Mouse (Mus musculus) heart, postnatal 0 days (tissue): ENCODE measurements at regions not wholly inside any gene's neighbourhood (a gene's known extent, or its start where the extent isn't known, plus 50 kb on each side); places are given as distances from the start of the nearest gene placed in this dataset.
A peak's percentile ranks its signal among the peaks of the same experiment; 100 is the strongest.

Experiments
- ATAC-seq: fragments of 200-750 bp; cut with Nextera tagmentation; 2 replicates; pipeline ENCODE4 v1.8.0; 2017; ENCODE audit warnings: low read depth, moderate number of reproducible peaks, moderate library complexity; ENCODE audit not compliant: insufficient read depth
- DNase-seq: peaks from one replicate; pipeline ENCODE4 v3.0.0-alpha.2; 2016; ENCODE audit warnings: low spot score
- H3K27ac ChIP-seq: fragments of 300-500 bp; sonication (generic); 2 replicates; pipeline ENCODE4 v1.5.1; 2014; ENCODE audit warnings: low read depth, mild to moderate bottlenecking
- H3K27me3 ChIP-seq: fragments of 300-500 bp; sonication (generic); 2 replicates; pipeline ENCODE4 v1.6.1; 2014; ENCODE audit warnings: low read length, mixed read lengths; ENCODE audit not compliant: control insufficient read depth, insufficient read depth
- H3K36me3 ChIP-seq: fragments of 300-500 bp; sonication (generic); replicated peaks from 2 replicates; pipeline ENCODE4 v1.6.1; 2014; ENCODE audit warnings: low read length, mixed read lengths; ENCODE audit not compliant: control insufficient read depth, insufficient read depth
- H3K4me1 ChIP-seq: fragments of 300-500 bp; sonication (generic); 2 replicates; pipeline ENCODE4 v1.6.1; 2014; ENCODE audit warnings: antibody characterized with exemption; ENCODE audit not compliant: control insufficient read depth, insufficient read depth
- H3K4me2 ChIP-seq: fragments of 300-500 bp; sonication (generic); 2 replicates; pipeline ENCODE4 v1.6.1; 2014; ENCODE audit warnings: low read depth, mild to moderate bottlenecking, low read length, moderate library complexity
- H3K4me3 ChIP-seq: fragments of 300-500 bp; sonication (generic); 2 replicates; pipeline ENCODE4 v1.5.1; 2014; ENCODE audit warnings: low read depth, low read length
- H3K9ac ChIP-seq: fragments of 300-500 bp; sonication (generic); replicated peaks from 2 replicates; pipeline ENCODE4 v1.6.1; 2014; ENCODE audit warnings: low read depth, low read length, mixed read lengths
- H3K9me3 ChIP-seq: fragments of 300-500 bp; sonication (generic); replicated peaks from 2 replicates; pipeline ENCODE4 v1.6.1; 2016; ENCODE audit warnings: low read length; ENCODE audit not compliant: control insufficient read depth
- CTCF ChIP-seq: IDR thresholded peaks from 2 replicates; pipeline ENCODE4 v1.5.1; 2016; ENCODE audit warnings: antibody characterized with exemption, control low read depth, low read depth
- EP300 ChIP-seq: IDR thresholded peaks from 2 replicates; pipeline ENCODE4 v1.6.1; 2016; ENCODE audit warnings: antibody characterized with exemption, low read depth
- WGBS: fragments of 180-500 bp; shearing (Covaris S2); extraction: QIAGEN DNeasy Blood & Tissue Kit; methylation state at CpG from one replicate; pipeline ENCODE4 v1.1.7; 2014; 5-methylcytosine and 5-hydroxymethylcytosine counted together

DNA sequence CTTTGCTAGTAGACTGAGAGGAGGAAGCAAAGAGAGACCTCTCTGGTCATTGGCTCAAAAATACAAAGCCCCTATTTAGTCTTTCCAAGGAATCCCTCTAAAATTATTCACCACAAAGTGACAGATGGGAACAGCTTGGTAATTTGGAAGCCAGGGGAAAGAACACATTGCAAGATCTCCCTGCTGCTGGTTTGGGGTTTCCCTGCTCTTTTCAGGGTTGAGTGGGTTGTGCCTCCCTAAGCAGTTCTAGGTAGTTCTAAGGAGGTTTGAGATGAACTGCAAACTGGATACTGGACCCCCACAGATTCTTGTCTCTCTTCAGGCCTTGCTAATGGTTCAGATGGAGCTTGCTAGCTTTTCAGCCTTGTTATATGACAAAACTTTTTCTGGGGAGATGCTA lies 749.3 kb downstream of the Gm826 start:
- no peak overlapping the region for H3K4me3 ChIP-seq
- no peak overlapping the region for H3K27ac ChIP-seq
- H3K9ac ChIP-seq, result no peak overlapping the region
- no peak overlapping the region for H3K4me2 ChIP-seq
- H3K27me3 ChIP-seq, result no peaks in the 10 kb centered on the region
- DNase-seq (no peak), ATAC-seq (no peak)
- H3K36me3 ChIP-seq, result no peaks in the 10 kb centered on the region
- TF ChIP-seq CTCF (no peak), EP300 (no peak)
- no peaks in the 10 kb centered on the region for H3K4me1 ChIP-seq
- H3K9me3 ChIP-seq, result no peaks in the 10 kb centered on the region

DNA sequence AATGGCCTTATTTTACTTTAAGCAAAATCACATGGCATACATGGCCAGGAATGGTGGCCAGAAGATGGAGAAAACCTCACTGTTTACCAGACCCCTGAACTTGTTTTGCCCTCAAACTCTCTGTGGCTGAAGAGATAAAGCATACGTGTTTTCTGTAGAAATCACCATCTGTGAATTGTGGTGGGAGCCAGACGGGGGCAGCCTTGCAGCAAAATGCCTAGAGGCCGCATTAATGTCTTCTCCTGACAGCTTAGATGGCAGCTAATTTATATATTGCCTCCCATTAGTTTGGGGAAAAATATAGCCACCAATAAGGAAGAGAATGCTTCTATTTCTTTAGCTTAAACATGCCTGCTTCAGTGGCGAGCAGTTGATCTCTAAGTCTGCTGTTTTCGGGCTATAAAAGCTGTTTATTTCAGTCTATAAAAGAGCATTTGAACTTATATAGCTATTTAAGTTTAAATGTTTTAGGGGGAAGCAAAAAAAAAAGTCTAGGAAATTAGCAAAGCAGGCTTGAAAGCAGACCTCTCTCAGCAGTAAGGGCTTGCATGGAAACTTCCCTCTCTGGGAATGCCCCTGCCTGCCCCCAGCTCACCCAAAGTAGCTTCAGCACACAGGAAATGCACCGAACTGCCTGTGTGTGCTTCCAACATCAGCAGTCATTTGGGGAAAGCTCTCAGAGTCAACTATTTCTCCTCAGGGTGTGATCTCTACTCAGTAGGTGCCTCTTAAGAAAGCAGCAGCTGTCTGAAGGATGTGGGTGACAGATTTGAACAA lies 747.1 kb downstream of the Gm826 start:
- no peak overlapping the region for H3K9ac ChIP-seq
- H3K4me1 ChIP-seq, result no peaks in the 10 kb centered on the region
- H3K27me3 ChIP-seq, result no peaks in the 10 kb centered on the region
- no peak overlapping the region for H3K4me2 ChIP-seq
- H3K27ac ChIP-seq, result no peak overlapping the region
- no peaks in the 10 kb centered on the region for H3K9me3 ChIP-seq
- TF ChIP-seq EP300, result no peak
- peak; percentile 33 for TF ChIP-seq CTCF
- H3K36me3 ChIP-seq, result no peaks in the 10 kb centered on the region
- no peak for ATAC-seq
- WGBS, result 49% methylated on average over 6 of the region's 6 CpGs
- no peak for DNase-seq
- H3K4me3 ChIP-seq, result no peak overlapping the region

- H3K9ac ChIP-seq, result no peak overlapping the region
- no peak overlapping the region for H3K4me3 ChIP-seq
- WGBS, result 25% methylated on average over 2 of the region's 2 CpGs
- H3K27me3 ChIP-seq, result 0 out of 2 replicates have a peak, but pooled peaks cover 3% of the 10 kb centered on the region
- no peaks in the 10 kb centered on the region for H3K4me1 ChIP-seq
- ATAC-seq (no peak), DNase-seq (no peak)
- TF ChIP-seq CTCF (no peak), EP300 (no peak)
- no peaks in the 10 kb centered on the region for H3K36me3 ChIP-seq
- no peak overlapping the region for H3K4me2 ChIP-seq
- no peak overlapping the region for H3K27ac ChIP-seq
- 0 out of 2 replicates have a peak, but pooled peaks cover 3% of the 10 kb centered on the region for H3K9me3 ChIP-seq
These were observed 742.4 kb downstream of the Gm826 start for GRCm38 (mm10) chr2:159591396-159592124.

GRCm38 (mm10) chr2:159592841-159593240 lies 741.1 kb downstream of the Gm826 start:
- 20% methylated on average over 5 of the region's 5 CpGs for WGBS
- peak; percentile 75 for ATAC-seq
- Histone ChIP-seq H3K9me3 (0 out of 2 replicates have a peak, but pooled peaks cover 3% of the 10 kb centered on the region), H3K4me3 (no peak overlapping the region), H3K9ac (no peak overlapping the region), H3K27ac (no peak overlapping the region), H3K36me3 (no peaks in the 10 kb centered on the region), H3K27me3 (0 out of 2 replicates have a peak, but pooled peaks cover 3% of the 10 kb centered on the region), H3K4me2 (no peak overlapping the region), H3K4me1 (no peaks in the 10 kb centered on the region)
- peak; percentile 52 for DNase-seq
- no peak for TF ChIP-seq CTCF

GRCm38 (mm10) chr2:159596285-159596684 lies 737.7 kb downstream of the Gm826 start:
- 83% methylated on average over 6 of the region's 6 CpGs for WGBS
- no peak for DNase-seq
- no peak overlapping the region for H3K4me3 ChIP-seq

More at GRCm38 (mm10) chr2:159596285-159596684, 737.7 kb downstream of the Gm826 start:
- H3K4me1 ChIP-seq, result no peaks in the 10 kb centered on the region
- H3K9me3 ChIP-seq, result 0 out of 2 replicates have a peak, but pooled peaks cover 3% of the 10 kb centered on the region
- no peak overlapping the region for H3K9ac ChIP-seq
- H3K27ac ChIP-seq, result no peak overlapping the region
- TF ChIP-seq CTCF (no peak), EP300 (no peak)
- H3K4me2 ChIP-seq, result no peak overlapping the region
- no peak for ATAC-seq
- H3K27me3 ChIP-seq, result 0 out of 2 replicates have a peak, but pooled peaks cover 3% of the 10 kb centered on the region
- H3K36me3 ChIP-seq, result no peaks in the 10 kb centered on the region
